Mouse (Mus musculus): ENCODE measurements at regions not wholly inside any gene's neighbourhood (a gene's known extent, or its start where the extent isn't known, plus 50 kb on each side); places are given as distances from the start of the nearest gene placed in this dataset.

- DNase-seq (ENCODE audit: low spot score in 2 of 2), result no peak
Observed at GRCm38 (mm10) chr7:68444426-68445095, 170.9 kb downstream of the Fam169b start.

GRCm38 (mm10) chr7:68440661-68441150 lies 167.1 kb downstream of the Fam169b start:
- no peak for DNase-seq (ENCODE audit: low spot score in 2 of 2)

- DNase-seq (ENCODE audit: low spot score in 2 of 2), result no peak
Observed at GRCm38 (mm10) chr7:68428946-68429345, 155.3 kb downstream of the Fam169b start.

GRCm38 (mm10) chr7:68415890-68416289 lies 142.3 kb downstream of the Fam169b start:
- no peak for DNase-seq (ENCODE audit: low spot score in 2 of 2)

GRCm38 (mm10) chr7:68412786-68413185 lies 139.1 kb downstream of the Fam169b start:
- no peak for DNase-seq (ENCODE audit: low spot score in 2 of 2)
